Mouse (Mus musculus): ENCODE data around the gene Nupr1.

The Nupr1 gene

GRCm38 (mm10) chr7:126596414-126596813 lies 34.2 kb downstream of the Nupr1 start:
- no peak for DNase-seq (ENCODE audit: low spot score)

GRCm38 (mm10) chr7:126595890-126596289 lies 34.8 kb downstream of the Nupr1 start:
- no peak for DNase-seq (ENCODE audit: low spot score)

DNA sequence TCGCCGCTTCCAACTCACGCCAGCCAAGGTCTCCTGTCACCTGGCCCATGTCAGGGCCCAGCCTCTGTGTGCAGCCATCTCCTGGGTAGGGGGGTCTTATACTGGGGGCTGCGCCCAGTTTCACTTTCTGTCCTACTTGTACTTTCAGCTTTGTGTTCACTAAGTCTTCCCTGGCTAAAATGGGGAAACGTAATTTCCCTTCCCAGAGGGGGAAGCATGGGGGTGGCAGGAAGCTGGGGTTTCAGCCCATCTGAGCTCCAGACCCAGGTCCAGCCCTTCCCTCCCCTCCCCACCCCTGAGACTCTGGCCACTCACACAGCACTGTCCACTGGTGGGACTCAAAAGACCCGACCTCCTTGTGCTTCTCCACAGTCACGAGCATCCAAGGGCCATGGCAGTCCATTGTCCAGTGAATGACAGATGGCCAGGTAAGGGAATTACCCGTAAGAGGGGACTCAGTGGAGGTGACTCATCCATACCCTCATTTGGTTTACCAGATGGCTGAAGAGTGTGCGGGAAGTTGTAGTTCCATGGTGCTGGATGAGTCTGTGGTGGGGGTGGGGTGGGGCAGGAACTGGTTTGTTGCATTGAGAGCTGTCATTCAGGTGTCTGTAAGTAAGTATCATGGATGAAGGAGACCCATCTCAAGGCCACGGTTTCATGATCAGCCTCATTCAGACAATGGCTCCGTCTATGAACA lies 35.6 kb downstream of the Nupr1 start, which contains the start of gene Il27:
Il27 (minus strand) TSS at position 80 of the 700 bp plus-strand sequence.
- DNase-seq (ENCODE audit: low spot score): no peak

- peak; percentile 63 for DNase-seq (ENCODE audit: low spot score)
These were observed 42.9 kb downstream of the Nupr1 start for GRCm38 (mm10) chr7:126587779-126588178.

DNA sequence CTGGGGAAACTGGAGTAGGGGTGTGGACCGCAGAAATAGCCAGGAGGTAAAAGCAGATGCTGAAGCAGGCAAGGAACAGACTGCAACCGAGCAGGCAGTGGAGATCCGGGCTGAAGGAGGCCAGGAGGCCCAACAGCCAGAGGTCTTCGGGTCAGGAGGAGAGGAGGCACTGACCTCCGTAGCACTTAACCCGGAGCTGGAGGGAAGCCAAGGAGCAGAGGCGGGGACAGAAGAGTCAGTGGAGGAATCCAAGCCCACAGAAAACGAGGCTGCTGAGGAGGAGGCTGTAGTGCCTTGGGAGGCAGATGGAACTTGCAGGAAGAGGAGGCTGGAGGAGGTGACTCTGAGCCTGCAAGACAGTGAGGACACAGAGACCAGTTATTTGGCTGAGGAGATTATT lies 43.8 kb downstream of the Nupr1 start:
- peak; percentile 70 for DNase-seq (ENCODE audit: low spot score)

DNA sequence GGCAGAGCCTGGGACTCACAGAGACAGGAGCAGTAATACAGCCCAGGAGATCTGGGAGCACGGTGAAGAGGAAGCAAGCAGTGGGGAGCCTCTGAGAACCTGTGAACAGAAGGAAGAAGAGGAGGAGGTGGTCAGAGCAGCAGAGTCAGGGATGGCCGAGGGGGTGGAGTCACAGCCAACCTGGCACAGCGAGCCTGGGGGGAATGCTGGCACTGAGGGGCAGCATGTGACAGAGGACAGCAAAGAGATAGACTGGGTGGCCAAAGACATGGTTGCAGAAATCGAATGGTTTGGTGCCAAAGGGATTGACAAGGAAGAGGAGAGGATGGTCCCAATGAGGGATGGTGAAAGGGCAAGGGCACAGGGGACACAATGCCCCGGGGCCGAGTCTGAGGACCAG lies 44.9 kb downstream of the Nupr1 start, which contains the start of gene Cln3:
Cln3 (minus strand) TSS at position 101 of the 400 bp plus-strand sequence.
- no peak for DNase-seq (ENCODE audit: low spot score)

- peak; percentile 45 for DNase-seq (ENCODE audit: low spot score)
These were observed 46.1 kb downstream of the Nupr1 start, which contains the start of gene Apobr for GRCm38 (mm10) chr7:126584506-126584977. Gene Apobr (plus strand): TSS chr7:126584942.

- no peak for DNase-seq (ENCODE audit: low spot score)
These were observed 46.9 kb downstream of the Nupr1 start for GRCm38 (mm10) chr7:126583761-126584160.

DNA sequence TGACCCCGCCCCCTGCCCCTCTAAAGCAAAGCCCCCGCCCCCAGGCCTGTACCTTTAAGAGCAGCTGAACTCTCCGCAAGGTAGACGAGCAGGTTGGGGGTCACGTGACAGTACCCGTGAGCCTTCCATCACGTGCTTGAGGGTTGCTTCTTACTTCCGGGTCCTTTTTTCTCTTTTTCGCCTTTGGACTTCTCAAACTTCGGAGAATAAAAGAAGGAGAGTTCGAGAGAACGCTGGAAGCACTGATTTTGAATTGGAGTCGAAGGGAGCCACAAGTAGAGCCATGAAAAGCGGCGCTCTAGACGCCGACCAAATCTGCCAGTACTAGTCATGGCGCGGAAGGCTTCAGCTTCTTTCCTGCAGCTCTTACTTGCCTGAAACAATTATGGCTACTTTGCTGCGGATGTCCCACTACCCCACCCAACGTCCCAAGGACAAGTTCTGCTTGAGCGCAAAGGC lies 47.4 kb downstream of the Nupr1 start:
- DNase-seq (ENCODE audit: low spot score): peak; percentile 91

DNA sequence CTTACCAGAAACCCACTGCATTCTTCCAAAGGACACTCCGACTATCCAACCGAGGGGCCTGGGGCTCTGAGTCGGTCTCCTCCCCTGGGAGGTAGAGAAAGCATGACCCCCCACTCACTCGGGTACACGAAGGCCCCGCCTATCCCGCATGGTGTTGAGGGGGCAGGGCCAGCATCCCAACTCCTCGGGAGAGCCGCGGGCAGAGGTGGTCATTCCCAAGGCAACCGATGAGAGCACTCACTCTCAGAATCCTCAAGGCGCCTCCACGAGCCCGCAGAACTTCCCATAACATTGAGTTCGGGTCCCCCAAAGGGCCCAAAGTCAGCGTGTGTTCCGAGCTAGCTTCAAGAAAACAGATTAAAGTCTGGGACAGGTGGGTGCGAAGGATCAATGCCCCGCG lies 47.9 kb downstream of the Nupr1 start:
- no peak for DNase-seq (ENCODE audit: low spot score)

- no peak for DNase-seq (ENCODE audit: low spot score)
These were observed 49.0 kb downstream of the Nupr1 start for GRCm38 (mm10) chr7:126581661-126582060.

DNA sequence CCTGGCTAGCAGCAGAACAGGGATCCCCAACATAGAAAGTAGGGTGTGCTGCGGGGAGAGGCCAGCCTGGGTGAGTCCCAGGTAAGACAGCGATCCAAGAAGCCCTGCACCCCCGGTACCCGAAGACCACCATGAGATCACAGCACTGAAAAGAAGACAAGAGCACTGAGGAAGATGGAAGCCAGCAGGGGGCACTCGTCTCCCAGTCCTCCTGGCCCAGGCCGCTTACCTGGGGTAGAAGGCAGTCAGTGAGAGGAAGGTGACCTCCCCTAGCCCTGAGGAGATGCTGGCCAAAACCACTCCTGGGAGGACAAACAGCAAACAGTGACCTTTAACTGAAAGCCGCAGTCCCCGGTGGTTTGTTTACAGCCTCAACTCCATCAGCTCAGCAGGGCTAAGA lies 51.5 kb downstream of the Nupr1 start:
- DNase-seq (ENCODE audit: low spot score): peak; percentile 60

- peak; percentile 52 for DNase-seq (ENCODE audit: low spot score)
These were observed 53.7 kb downstream of the Nupr1 start for GRCm38 (mm10) chr7:126576946-126577345.

Measured in lung, postnatal 25 days (tissue).